Mouse (Mus musculus): ENCODE results near the gene Polr2a. TPM values are rescaled to one million over a fixed set of nuclear protein-coding genes. Genes with fewer than 3 reads are reported as not detected.

Polr2a gene
- polyA plus RNA-seq, 1 experiment from 2014 or later = 39.3 TPM

GRCm38 (mm10) chr11:69778258-69778982 is 20.0 kb upstream of the Polr2a start:
- H3K27ac ChIP-seq (ENCODE audit: low read length) = no peak overlapping the region
- no peak overlapping the region for H3K4me2 ChIP-seq (replicated peaks; ENCODE audit: low read depth, low read length)
- H3K9ac ChIP-seq (replicated peaks; ENCODE audit: low read depth, low read length) = no peak overlapping the region
- H3K4me3 ChIP-seq (ENCODE audit: low read depth, low read length) = no peak overlapping the region
- no peak for ATAC-seq (ENCODE audit: insufficient number of reproducible peaks, insufficient read depth, low FRiP score, low read depth)
- no peaks in the 10 kb centered on the region for H3K4me1 ChIP-seq (ENCODE audit: control insufficient read depth, insufficient read depth, low read length)
- H3K27me3 ChIP-seq (ENCODE audit: control insufficient read depth, insufficient read depth, low read length) = no peaks in the 10 kb centered on the region
- no peaks in the 10 kb centered on the region for H3K9me3 ChIP-seq (ENCODE audit: control insufficient read depth, low read depth, low read length)
- WGBS = 68% methylated on average over 23 of the region's 23 CpGs
- H3K36me3 ChIP-seq (ENCODE audit: control insufficient read depth, insufficient read depth, low read length) = peaks cover 6% of the 10 kb centered on the region; the same call in 1 of the 2 replicates

DNA sequence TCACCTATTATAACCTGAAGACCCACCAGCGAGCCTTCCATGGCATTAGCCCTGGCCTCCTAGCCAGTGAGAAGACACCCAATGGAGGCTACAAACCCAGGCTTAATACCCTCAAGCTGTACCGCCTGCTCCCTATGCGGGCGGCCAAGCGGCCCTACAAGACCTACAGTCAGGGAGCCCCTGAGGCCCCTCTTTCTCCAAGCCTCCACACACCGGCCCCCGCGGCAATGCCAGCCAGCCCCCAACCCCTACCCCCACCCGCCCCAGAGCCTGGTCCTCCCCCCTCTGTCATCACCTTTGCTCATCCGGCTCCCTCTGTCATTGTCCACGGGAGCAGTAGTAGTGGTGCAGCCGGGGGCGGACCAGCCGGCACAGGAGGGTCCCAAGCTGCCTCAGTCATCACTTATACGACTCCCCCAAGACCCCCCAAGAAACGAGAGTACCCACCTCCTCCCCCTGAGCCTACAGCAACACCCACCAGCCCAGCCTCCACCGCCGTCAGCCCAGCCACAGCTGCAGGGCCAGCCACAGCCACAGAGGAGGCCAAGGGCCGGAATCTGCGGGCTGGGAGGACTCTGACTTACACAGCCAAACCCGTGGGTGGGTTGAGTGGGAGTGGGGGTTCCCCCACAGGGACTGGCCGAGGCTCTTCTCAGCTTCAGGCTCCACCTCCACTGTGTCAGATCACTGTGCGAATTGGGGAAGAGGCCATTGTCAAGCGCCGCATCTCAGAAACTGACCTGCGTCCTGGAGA is 19.2 kb upstream of the Polr2a start:
- Histone ChIP-seq H3K4me2 (replicated peaks; ENCODE audit: low read depth, low read length) (no peak overlapping the region), H3K27ac (ENCODE audit: low read length) (no peak overlapping the region), H3K27me3 (ENCODE audit: control insufficient read depth, insufficient read depth, low read length) (no peaks in the 10 kb centered on the region), H3K4me3 (ENCODE audit: low read depth, low read length) (no peak overlapping the region), H3K4me1 (ENCODE audit: control insufficient read depth, insufficient read depth, low read length) (no peaks in the 10 kb centered on the region), H3K36me3 (ENCODE audit: control insufficient read depth, insufficient read depth, low read length) (peaks cover 6% of the 10 kb centered on the region; the same call in 1 of the 2 replicates), H3K9me3 (ENCODE audit: control insufficient read depth, low read depth, low read length) (no peaks in the 10 kb centered on the region), H3K9ac (replicated peaks; ENCODE audit: low read depth, low read length) (no peak overlapping the region)
- WGBS = 63% methylated on average over 26 of the region's 26 CpGs
- ATAC-seq (ENCODE audit: insufficient number of reproducible peaks, insufficient read depth, low FRiP score, low read depth) = no peak

- Histone ChIP-seq H3K9ac (replicated peaks; ENCODE audit: low read depth, low read length) (no peak overlapping the region), H3K4me1 (ENCODE audit: control insufficient read depth, insufficient read depth, low read length) (no peaks in the 10 kb centered on the region), H3K27ac (ENCODE audit: low read length) (no peak overlapping the region), H3K4me3 (ENCODE audit: low read depth, low read length) (no peak overlapping the region), H3K27me3 (ENCODE audit: control insufficient read depth, insufficient read depth, low read length) (no peaks in the 10 kb centered on the region), H3K9me3 (ENCODE audit: control insufficient read depth, low read depth, low read length) (no peaks in the 10 kb centered on the region), H3K4me2 (replicated peaks; ENCODE audit: low read depth, low read length) (no peak overlapping the region), H3K36me3 (ENCODE audit: control insufficient read depth, insufficient read depth, low read length) (peaks cover 6% of the 10 kb centered on the region; the same call in 1 of the 2 replicates)
- WGBS = 83% methylated on average over 20 of the region's 20 CpGs
- no peak for ATAC-seq (ENCODE audit: insufficient number of reproducible peaks, insufficient read depth, low FRiP score, low read depth)
Observed at GRCm38 (mm10) chr11:69776488-69776887, 18.1 kb upstream of the Polr2a start.

DNA sequence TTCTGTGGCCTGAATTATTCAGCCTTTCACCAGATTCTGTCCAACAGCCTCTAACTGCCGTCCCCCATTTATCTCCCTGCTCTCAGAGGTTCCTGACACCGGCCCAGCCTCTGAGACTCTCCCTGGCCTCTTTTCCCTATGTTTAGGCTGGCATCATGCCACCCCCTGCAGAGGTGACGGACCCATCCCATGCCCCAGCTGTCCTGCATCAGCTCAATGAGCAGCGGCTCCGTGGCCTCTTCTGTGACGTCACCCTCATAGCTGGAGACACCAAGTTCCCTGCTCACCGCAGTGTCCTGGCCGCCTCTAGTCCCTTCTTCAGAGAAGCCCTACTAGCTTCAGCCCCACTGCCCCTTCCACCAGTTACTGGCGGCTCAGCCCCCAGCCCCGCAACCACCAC is 17.3 kb upstream of the Polr2a start:
- peaks cover 6% of the 10 kb centered on the region; the same call in 1 of the 2 replicates for H3K36me3 ChIP-seq (ENCODE audit: control insufficient read depth, insufficient read depth, low read length)
- H3K9ac ChIP-seq (replicated peaks; ENCODE audit: low read depth, low read length) = no peak overlapping the region
- no peaks in the 10 kb centered on the region for H3K4me1 ChIP-seq (ENCODE audit: control insufficient read depth, insufficient read depth, low read length)
- H3K4me2 ChIP-seq (replicated peaks; ENCODE audit: low read depth, low read length) = no peak overlapping the region
- H3K4me3 ChIP-seq (ENCODE audit: low read depth, low read length) = no peak overlapping the region
- H3K27ac ChIP-seq (ENCODE audit: low read length) = no peak overlapping the region
- H3K9me3 ChIP-seq (ENCODE audit: control insufficient read depth, low read depth, low read length) = no peaks in the 10 kb centered on the region
- WGBS = 52% methylated on average over 10 of the region's 10 CpGs
- no peaks in the 10 kb centered on the region for H3K27me3 ChIP-seq (ENCODE audit: control insufficient read depth, insufficient read depth, low read length)
- no peak for ATAC-seq (ENCODE audit: insufficient number of reproducible peaks, insufficient read depth, low FRiP score, low read depth)

DNA sequence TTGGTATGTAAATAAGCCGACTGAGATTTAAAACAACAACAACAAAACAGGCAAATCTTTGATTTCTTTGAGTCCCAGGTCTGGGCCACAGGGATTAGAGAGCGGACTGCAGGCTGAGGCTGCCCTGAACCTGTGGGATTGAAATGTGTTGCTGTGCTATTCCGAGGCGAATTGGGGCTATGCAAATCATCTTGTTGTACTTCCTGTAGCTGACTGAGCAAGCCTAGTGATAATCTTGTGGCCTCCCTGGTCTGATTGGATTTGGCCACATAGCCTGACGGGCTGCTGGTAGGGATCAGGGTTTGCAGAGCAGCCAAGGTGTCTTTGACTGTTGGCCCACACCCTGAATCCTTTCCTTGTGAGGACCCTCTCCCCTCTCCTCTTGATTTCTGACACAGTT is 16.5 kb upstream of the Polr2a start:
- 66% methylated on average over 5 of the region's 5 CpGs for WGBS
- Histone ChIP-seq H3K4me2 (replicated peaks; ENCODE audit: low read depth, low read length) (no peak overlapping the region), H3K4me1 (ENCODE audit: control insufficient read depth, insufficient read depth, low read length) (no peaks in the 10 kb centered on the region), H3K36me3 (ENCODE audit: control insufficient read depth, insufficient read depth, low read length) (peaks cover 6% of the 10 kb centered on the region; the same call in 1 of the 2 replicates), H3K27ac (ENCODE audit: low read length) (no peak overlapping the region), H3K9ac (replicated peaks; ENCODE audit: low read depth, low read length) (no peak overlapping the region), H3K27me3 (ENCODE audit: control insufficient read depth, insufficient read depth, low read length) (no peaks in the 10 kb centered on the region), H3K9me3 (ENCODE audit: control insufficient read depth, low read depth, low read length) (no peaks in the 10 kb centered on the region), H3K4me3 (ENCODE audit: low read depth, low read length) (no peak overlapping the region)
- no peak for ATAC-seq (ENCODE audit: insufficient number of reproducible peaks, insufficient read depth, low FRiP score, low read depth)

DNA sequence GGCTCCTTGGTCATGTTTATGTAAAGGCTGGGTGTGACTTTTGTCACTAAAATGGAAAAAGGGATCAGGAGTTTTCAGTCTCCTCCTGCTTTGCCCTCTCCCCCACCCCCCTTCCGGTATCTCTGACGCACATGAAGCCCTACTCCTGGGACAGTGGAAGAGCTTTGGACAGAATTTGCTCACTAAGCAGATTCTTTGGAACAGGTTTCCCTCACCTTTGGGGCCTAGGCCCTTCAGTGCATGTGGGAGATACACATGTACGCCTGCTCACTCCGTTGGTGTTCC is 9.1 kb upstream of the Polr2a start:
- H3K4me1 ChIP-seq (ENCODE audit: control insufficient read depth, insufficient read depth, low read length) = peaks cover 19% of the 10 kb centered on the region
- peak overlapping the region; percentile 48; the same call in 1 of the 2 replicates for H3K27ac ChIP-seq (ENCODE audit: low read length)
- peak overlapping the region; percentile 73 for H3K4me2 ChIP-seq (replicated peaks; ENCODE audit: low read depth, low read length)
- H3K9me3 ChIP-seq (ENCODE audit: control insufficient read depth, low read depth, low read length) = no peaks in the 10 kb centered on the region
- peak overlapping the region; percentile 21; the same call in 1 of the 2 replicates for H3K9ac ChIP-seq (replicated peaks; ENCODE audit: low read depth, low read length)
- no peak for ATAC-seq (ENCODE audit: insufficient number of reproducible peaks, insufficient read depth, low FRiP score, low read depth)
- H3K4me3 ChIP-seq (ENCODE audit: low read depth, low read length) = peak overlapping the region; percentile 95; the same call in 1 of the 2 replicates
- WGBS = 39% methylated on average over 4 of the region's 4 CpGs
- no peaks in the 10 kb centered on the region for H3K27me3 ChIP-seq (ENCODE audit: control insufficient read depth, insufficient read depth, low read length)
- H3K36me3 ChIP-seq (ENCODE audit: control insufficient read depth, insufficient read depth, low read length) = no peaks in the 10 kb centered on the region

DNA sequence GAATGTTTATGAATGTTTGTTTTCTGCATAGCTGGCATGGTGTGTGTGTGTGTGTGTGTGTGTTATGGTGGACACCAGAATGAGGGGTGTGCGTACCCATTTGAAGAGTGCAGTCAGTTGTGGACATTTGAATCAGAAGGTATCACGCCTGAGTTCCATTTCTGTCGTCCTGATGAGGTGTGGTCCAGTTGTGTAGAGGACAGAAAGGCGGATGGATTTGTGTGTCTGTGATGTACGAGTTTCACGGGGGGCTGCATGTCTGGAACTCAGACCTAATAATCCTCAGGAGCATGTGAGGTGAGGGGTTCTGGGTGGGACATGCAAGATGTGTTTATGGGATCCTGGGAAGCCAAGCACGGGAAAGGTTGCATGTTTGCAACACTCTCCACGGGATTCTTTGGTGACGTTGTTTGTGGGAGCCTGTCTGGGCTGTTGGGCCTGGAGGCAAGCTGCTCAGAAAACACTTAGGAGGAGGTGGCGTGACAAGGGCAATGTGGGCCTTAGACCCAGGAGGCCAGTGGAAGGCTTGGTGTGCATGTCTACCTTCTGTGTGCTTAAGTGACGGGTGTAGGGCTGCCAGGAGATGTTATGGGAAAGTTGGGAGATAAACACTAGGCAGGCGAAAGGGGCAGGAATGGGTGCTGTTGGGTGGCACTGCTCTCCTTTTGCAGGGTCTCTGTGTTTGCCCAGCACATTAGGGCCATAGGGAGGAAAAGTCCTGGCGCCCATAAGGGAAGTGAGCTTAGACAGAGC is 8.6 kb upstream of the Polr2a start:
- ATAC-seq (ENCODE audit: insufficient number of reproducible peaks, insufficient read depth, low FRiP score, low read depth) = no peak
- Histone ChIP-seq H3K9ac (replicated peaks; ENCODE audit: low read depth, low read length) (peak overlapping the region; percentile 21; the same call in 1 of the 2 replicates), H3K4me2 (replicated peaks; ENCODE audit: low read depth, low read length) (peak overlapping the region; percentile 73), H3K36me3 (ENCODE audit: control insufficient read depth, insufficient read depth, low read length) (no peaks in the 10 kb centered on the region), H3K4me1 (ENCODE audit: control insufficient read depth, insufficient read depth, low read length) (peaks cover 19% of the 10 kb centered on the region), H3K27me3 (ENCODE audit: control insufficient read depth, insufficient read depth, low read length) (no peaks in the 10 kb centered on the region), H3K9me3 (ENCODE audit: control insufficient read depth, low read depth, low read length) (no peaks in the 10 kb centered on the region), H3K4me3 (ENCODE audit: low read depth, low read length) (peak overlapping the region; percentile 95), H3K27ac (ENCODE audit: low read length) (peak overlapping the region; percentile 90)
- 47% methylated on average over 13 of the region's 13 CpGs for WGBS

DNA sequence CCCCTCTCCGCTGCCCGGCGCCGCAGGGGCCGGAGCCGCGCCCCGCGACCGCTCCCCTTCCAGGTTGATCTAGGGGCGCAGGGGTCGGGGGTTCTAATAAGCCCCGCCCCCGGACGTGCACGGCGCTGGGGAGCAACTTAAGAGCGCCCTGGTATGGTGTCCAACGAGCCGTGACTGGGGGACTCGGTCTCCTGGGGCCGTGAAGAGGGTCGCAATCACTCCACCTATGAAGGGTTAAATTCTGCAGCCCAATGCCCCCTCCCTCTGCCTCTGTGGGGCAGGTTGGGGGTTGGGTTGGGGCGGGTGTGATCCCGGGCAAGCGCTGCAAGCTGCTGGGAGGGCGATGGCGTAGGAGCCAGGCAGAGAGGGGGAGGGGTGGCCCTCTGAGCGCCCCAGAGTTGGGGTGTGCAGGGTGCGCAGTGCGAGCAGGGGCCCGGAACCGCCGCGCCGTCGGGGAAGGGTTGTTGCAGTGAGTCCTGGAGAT is 7.7 kb upstream of the Polr2a start:
- 1% methylated on average over 33 of the region's 37 CpGs for WGBS
- Histone ChIP-seq H3K9ac (replicated peaks; ENCODE audit: low read depth, low read length) (peak overlapping the region; percentile 97), H3K4me2 (replicated peaks; ENCODE audit: low read depth, low read length) (peak overlapping the region; percentile 73), H3K4me3 (ENCODE audit: low read depth, low read length) (peak overlapping the region; percentile 95), H3K27ac (ENCODE audit: low read length) (peak overlapping the region; percentile 90), H3K4me1 (ENCODE audit: control insufficient read depth, insufficient read depth, low read length) (peaks cover 19% of the 10 kb centered on the region), H3K36me3 (ENCODE audit: control insufficient read depth, insufficient read depth, low read length) (no peaks in the 10 kb centered on the region), H3K27me3 (ENCODE audit: control insufficient read depth, insufficient read depth, low read length) (no peaks in the 10 kb centered on the region), H3K9me3 (ENCODE audit: control insufficient read depth, low read depth, low read length) (no peaks in the 10 kb centered on the region)
- ATAC-seq (ENCODE audit: insufficient number of reproducible peaks, insufficient read depth, low FRiP score, low read depth) = peak; percentile 85

Data from stomach, embryonic 14.5 days (tissue).